Mouse (Mus musculus) thymus, postnatal 36 days (tissue): ENCODE data around the gene Slc16a7.

Experiments used
- DNase-seq, 2 experiments: peaks; one replicate each; pipeline ENCODE4 v3.0.0; 2022; ENCODE audit warnings: mixed read lengths in 2 of 2

Slc16a7 gene

DNA sequence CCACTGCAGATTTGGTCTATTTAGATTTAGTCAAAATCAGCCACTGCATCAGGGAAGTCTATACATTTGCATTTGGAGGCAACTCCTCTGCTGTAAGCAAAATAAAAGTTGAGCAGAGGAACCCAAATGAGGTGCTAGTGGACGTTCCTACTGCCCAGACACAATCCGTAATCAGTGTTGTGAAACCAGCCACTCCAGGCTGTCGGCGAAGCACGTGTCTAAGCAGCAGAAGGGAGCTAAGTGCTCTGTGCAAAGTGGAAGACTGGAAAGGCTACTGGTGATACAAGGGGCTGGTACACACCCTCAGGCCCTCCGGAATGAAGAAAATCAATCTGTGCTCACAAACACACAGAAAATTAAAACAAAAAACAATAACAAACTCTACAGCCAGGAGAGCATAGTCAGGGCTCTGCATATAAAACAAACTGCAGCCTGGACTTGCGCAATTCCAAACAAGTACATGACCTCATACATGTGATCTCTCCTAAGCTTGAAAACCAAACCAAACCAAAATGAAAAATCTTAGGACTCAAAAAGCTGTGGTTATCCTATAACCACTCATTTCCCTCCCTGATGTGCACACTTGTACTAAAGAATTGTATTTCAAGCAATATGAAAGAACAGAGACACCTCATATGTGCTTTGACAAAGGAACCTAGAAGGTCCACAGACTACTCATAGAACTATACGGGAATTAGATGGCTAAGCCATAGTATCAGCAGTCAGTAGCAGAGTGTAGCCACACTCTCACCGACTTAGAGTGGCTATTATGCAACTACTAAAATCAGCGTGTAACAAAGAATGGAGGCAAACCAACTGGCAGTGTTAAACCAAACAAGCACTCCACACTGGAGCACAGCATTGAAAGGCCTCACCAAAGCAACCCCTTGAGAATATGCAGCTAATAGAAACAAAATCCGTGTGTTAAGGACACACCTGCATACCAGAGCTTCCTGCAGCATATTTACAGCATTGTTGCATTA, 67.5 kb downstream of the Slc16a7 start:
- no peak for DNase-seq

DNA sequence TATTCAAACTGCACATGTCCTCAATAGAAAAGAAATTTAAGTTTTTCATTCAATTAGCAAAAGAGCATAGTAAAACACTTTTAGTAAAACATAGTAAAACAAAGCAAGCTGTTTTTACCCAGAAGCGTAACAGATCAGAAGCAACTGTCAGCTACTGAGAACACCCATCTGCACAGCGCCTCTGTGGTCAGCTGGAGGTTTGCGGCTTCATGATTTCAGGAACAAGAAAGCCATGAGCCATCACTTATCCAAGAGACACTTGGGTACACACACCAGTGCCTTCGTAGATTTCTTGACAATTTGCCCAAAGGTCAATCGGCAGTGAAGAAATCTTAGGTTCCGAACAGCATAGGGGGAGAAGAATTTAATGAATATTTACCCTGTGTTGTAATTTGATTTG, 71.9 kb downstream of the Slc16a7 start:
- peak; percentile 11 to 19 for DNase-seq

DNA sequence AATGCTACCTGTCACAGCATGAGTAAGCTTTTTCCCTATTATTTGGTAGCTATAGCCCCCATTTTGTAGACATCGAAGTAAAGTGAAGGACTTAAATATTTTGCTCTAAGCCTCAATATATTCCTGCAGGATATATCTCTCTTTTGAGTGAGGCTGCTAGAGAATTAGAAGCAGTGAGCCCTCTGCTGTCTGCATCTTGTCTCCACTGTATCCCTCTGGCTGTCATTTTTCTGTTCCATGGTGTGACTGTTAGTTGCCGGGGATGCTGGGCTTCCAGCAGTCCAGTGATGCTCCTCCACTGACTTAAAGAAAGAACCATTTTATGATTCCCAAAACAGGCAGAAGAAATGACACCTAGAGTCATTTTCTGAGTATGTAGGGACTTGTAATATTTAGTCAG, 78.4 kb downstream of the Slc16a7 start:
- no peak for DNase-seq

DNA sequence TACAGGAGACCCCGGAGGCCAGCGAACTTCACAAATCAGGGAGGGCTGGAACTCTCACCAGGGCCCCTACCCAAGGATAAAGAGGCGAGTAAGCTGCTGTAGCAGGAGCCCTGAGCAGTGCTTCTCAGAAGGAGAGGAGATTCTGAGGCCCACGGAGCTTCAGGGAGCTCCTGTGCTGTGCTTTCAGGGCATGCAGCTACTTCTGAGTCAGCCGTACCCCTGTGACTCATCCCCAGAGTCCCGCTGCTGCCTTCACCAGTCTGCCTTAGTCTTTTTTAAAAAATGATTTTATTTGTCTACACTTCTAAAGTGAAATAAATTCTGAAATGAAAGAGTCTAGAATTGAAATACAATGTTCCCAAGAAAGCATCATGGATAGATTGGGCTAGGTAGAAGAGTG, 91.2 kb downstream of the Slc16a7 start:
- no peak for DNase-seq

DNA sequence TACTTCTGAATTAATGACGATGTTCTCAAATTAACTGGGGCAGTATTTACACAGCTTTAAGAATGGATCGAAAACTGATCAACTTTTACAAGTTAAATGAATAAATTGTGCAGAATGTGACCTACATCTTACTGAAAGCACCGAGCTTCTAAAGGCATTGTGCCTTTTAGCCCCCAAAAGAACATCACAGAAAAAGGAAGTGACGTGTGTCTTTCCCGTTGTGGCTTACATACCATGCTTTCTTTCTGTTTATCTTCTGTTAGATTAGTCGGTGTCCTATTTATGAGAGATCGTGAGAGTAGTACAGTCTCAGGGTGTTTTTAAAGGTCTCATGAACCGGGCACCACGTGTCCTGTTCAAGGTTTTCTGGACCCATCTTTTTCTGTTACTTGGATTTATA, 98.9 kb downstream of the Slc16a7 start:
- no peak for DNase-seq

DNA sequence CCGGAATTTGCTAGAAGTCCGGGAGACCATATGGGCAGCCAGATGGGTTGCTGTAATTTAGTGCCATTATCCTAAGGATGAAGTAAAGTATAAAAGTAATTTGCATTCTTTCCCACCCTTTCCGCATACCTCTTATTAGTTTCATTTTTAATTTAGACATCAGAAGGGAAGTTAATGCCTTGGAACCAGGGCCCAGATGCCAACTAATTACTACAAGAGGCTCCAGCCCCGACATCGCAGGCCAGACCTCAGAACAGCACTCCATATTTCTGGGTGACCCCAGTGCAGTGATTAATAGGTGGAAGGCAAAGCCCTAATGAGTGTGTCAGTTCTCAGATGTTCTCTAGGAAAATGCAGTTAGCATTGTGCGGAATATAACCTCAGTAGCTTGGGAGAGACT, 100.7 kb downstream of the Slc16a7 start:
- DNase-seq = no peak

DNA sequence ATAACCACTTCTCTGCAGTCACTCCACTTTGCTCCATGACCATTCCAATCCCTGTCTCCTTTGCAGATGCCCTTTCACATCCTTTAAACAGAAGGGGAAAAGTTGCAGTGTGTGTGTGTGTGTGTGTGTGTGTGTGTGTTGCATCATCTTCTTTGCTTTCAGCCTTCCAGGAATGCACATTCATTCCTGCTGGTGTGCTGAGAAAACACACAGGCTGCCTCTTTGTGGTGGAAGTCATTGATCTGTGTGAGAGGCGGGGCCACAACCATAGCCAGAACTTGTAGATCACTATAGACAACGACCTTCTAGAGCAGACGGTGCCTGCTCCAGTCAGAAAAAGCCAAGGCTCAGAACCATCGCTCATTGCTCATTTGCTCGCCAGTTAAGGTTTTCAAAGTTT, 103.9 kb downstream of the Slc16a7 start:
- DNase-seq = no peak

DNA sequence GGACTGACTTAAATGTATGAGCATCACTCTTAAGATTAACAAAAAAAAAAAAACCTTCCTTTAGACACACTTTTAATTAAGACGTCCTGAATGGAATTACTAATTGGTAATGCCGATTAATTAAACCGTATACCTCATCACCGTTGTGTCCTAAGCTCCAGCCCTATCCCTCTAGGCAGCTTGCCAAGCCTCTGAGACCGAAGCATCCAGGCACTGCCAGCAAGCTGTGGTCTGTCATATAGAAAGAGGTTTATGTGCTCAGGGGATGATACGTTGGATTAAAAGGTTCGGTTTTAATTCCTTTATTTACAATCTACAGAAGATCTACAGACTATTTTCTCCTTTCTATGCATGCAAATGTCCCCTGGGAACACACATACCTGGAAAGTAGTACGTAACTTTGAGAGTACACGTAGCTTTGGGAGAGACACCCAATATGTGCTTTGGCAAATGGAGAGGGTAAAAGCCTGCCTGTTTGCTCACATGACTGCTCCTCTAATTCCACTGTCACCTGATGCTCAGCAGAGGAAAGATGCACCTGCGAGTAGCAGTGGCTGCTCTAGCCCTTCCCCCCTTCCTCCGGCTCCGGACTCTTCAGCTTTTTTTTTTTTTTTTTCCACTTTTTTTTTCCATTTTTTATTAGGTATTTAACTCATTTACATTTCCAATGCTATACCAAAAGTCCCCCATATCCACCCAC, 114.0 kb downstream of the Slc16a7 start:
- no peak for DNase-seq

DNA sequence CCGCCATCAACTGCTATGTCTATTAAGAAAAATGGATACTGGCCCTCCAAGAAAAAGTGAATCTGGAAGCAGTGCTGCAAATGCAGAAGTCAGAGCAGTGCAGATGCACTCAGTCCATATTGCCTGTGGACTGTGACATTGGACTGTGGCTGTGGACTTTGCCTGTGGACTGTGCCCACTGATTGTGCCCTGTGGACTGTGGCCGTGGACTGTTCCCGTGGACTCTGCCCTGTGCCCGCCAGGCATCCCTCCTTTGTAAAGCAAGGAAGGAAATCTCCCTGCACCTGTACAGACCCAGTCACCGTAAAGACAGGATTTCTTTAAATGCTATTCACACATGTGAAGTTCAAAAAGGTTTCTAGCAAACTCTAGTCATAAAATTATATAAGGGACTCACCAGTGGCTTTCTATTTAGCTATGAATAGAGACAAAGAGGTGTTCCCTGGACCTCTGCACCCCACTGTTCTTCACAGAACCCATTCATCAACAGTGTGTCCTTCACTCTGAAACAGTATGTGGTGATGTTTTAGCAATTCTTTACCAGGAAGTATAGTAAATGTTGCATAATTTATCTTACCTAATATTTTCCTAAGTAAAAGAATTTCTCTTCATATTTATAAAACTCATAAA, 114.6 kb downstream of the Slc16a7 start:
- no peak for DNase-seq

DNA sequence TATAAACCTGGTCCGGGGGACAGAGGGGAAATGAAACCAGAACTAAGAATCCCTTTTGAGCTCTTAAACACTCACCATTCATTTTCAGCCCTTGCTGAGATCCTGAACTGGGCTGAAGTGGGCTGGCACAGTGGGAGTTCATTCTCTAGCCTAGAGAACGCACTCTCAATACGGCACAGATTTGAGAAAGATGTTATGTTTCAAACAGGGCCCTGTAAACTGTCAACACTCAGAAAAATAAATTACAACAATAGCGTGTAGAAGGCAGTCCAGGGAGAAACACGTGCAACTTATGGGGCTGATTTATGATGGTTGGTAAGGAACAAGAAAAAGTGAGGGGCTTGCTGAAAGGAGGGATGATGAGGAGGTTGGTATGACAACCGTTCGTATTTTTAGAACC, 115.5 kb downstream of the Slc16a7 start:
- no peak for DNase-seq

DNA sequence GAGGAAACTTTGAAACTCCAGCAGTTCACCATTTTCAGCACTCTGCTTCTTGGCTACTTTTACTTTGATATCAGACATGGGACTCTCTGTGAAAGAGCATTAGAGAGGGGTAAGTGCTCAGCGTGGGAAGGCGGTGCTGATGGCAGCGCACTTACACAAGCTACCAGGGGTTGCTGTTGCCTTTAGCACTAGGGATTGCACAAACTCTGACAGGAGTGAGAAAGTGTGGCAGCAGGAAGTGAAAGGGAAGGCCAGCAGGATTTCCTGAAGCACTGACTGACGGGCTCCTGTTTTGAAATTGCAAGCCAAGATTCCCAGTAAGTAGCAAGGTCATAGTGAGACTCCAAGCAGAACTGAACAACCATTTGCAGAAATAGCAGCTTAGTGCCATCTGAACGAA, 117.8 kb downstream of the Slc16a7 start:
- DNase-seq = no peak

DNA sequence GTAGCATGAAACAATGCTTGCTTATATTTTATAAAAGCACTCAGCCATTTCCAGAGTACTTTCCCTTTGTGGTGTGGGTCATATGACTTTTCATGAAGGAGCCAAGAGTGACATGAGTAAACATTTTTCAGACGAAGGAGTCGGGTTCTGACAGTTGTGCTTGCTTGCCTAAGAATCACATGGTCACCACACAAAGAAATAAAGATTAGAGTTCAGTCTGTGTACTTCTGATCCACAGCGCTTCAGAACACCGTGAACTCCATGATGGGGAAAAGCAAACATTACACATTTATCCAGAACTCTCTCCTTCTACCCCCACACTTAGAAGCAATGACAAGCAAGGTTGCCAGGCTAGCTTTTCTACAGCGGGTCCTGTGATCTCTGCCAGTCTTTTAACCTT, 119.0 kb downstream of the Slc16a7 start:
- DNase-seq = no peak

DNA sequence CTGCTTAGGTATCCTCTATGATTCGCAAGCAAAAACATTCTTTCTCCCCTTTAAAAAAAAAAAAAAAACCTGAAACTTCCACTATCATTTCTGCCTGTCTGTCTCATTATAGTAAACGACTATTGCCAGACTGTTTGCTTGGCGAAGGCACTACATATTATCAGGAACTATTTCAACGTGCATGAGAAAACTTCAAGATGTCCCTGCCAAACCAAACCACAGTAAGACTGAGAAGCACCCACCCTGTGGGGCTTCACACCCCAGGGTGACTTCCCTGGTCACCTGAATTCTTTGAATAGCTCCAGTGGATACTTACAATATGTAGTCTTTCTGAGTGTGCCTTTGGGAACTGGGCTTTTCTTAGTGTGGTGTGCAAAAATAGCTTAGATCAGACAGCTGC, 122.9 kb downstream of the Slc16a7 start:
- no peak for DNase-seq

DNA sequence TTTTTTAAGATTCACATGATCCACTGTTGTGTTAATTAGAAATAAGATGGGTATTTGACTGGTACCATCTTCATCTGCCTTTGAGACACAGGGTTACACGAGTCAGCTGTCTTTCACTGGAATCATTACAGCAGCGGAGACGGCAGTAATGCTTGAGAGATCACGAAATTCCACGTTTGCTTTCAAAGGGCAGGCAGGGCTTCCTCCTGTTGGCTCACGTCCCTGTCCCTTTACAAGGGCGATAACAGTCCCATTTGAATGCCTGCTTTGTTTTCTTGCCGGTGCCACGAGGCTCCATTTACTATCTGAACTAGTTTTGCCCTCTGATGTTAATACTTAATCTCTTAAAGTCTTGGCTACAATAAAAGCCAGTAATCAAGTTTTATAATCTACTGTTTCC, 123.4 kb downstream of the Slc16a7 start:
- no peak for DNase-seq

DNA sequence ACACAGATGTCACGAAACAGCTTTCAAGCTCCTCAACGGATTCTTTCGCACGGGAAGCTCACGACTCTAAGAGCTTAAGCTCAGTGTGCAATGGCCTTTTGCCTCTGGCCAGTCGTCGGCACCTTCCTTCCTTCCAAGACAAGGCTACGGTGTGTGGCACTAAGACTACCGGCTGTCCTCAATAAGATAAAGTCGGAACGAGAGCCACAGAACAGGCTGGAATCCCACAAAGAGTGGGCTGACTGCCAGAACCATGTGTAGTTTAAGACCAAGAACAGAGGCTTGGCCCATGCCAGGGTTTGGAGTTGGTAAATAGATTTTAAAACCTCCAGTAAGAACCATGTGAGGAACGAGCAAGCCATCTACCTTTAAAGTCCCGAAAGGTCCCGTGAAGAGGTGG, 123.8 kb downstream of the Slc16a7 start:
- DNase-seq = no peak

DNA sequence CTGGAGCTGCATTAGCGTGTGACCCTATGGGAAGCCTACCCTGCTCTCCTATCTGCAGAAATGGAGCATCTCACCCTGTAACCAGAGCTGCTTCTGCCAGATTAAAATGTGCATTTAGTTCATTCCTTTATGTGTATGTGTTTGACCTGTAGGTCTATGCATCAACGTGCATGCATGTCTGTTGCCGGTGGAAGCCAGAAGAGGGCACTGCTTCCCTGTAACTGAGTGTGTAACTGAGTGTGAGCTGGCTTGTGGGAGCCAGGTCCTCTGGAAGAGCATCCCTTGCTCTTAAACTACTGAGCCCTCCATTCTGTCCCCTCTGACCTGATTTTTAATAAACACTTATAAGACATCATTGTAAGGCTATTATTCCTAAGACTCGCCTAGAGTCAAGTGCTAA, 124.3 kb downstream of the Slc16a7 start:
- DNase-seq = peak; percentile 42 to 44

DNA sequence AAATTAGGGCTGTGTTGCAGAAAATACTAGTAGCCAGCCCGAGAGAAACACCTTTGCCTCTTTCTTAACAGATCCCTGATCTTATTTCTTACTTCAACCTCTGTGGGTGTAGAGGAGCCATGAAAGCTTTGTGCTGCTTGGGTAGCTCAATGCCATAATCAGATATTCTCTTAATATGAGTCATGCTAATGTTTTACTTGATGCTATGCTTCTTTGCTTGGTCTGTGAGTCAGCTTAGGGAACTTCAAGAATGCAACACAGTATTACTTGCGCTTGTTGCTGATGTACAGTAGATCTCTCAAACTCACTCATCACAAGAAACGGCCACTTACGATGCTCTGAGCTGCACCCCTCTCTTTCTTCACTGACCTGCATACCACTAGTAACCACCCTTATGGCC, 133.4 kb downstream of the Slc16a7 start:
- DNase-seq = no peak

DNA sequence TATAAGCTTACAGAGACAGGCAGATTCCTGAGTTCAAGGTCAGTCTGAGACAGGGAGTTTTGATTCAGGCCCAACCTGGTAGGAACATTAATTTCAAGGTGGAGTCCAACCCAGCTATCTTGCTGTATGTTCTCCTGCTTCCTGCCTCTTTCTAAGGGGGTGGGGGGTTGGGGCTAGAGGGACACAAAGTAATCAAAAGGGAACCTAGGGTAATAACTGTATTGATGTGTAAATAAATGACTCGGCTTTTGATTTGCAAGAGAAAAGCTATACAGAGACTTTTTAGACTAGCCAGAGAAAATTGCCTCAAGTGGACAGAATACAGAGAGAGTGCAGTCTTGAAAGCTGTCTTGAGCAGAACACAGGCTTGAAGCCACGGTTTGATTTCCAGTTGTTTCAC, 174.7 kb downstream of the Slc16a7 start:
- DNase-seq = no peak

DNA sequence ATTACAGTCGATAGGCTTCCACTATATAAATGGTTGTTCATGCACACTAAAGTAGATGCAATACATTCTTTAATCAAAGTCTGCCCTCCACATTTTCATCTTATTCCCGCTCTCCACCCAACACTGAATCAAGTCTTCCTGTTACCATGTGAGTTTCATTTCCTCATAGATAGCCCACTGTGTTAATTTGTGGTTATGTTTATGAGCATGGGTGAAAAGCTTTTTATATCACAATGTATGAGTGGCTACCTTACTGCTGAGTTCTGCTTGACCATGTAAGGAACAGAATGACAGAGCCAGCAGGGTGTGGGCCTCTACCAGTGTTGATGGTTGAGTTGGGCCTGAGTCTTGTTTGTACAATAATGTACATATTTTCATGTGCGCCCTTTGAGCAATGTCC, 175.5 kb downstream of the Slc16a7 start:
- no peak for DNase-seq

DNA sequence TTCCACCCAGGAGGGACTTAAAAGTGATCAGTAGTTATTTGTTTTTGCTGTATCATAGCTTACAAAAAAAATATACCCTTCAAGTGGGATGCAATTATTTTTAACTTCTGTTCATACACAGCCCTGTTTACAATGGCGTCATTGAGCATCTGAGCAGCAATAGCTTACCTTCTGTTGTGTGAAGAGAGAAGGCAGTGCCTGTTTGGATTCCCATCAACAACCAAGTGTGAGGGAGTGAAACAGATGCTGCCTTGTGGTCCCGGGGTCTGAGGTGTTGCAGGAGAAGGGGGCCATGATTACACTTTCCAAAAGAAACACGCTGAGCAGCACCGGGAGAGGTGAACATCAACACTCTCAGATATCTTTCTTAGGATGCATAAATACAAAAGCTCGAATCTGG, 201.7 kb downstream of the Slc16a7 start:
- no peak for DNase-seq

DNA sequence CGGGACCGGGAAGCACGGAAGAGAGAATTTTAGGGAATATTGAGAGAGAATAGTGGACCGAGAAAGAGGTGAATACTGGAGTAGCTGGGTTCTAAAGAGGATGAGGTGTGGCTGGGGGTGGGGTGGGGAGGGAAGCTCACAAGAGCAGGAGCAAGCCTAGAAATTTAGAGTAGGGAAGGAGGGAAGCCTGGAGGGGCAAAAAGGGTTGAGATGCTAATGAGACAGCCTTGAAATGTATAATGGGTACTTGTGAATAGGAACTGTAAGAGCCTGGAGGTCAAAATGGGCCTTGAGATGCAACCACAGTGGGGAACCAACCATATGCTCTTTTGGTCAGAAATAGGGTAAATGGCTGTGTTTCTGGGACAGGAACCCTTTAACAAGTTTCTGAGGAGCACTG, 203.9 kb downstream of the Slc16a7 start:
- no peak for DNase-seq

DNA sequence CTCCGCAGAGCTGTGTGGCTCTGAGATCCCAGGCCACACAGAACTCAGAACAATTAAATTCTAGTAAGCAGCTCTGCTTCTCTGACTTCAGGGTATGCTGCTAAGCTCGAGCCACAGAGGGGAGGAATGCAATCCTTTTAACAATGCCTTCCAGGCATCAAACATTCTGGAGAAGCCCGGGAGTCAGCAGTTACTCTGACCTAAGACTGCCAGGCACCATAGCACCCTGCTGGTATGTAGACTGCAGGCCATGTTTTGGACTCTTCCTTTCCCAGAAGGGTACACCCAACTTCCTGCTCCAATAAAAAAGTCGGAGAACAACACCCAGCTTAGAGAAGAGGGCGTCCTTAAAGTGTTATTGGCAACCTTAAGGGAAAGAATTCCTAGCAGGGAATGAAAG, 205.1 kb downstream of the Slc16a7 start:
- no peak for DNase-seq

DNA sequence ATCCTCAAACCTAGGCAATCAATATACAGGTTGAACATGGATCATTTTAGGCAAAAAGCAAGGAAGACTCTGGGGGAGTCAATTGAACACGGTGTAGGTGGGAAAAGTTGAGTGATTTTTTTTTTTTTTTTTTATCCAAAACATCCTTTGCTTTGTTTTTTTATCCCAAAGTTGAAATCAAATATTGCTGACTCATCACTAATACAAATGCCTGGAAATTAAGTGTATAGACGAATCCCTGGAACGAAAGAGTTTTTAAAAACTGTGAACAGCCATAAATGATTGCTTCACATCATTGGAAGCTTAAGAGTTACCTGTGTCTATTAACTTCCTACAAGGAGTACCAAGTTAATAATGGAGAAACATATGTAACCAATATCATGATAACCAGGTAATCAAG, 206.7 kb downstream of the Slc16a7 start:
- no peak for DNase-seq

DNA sequence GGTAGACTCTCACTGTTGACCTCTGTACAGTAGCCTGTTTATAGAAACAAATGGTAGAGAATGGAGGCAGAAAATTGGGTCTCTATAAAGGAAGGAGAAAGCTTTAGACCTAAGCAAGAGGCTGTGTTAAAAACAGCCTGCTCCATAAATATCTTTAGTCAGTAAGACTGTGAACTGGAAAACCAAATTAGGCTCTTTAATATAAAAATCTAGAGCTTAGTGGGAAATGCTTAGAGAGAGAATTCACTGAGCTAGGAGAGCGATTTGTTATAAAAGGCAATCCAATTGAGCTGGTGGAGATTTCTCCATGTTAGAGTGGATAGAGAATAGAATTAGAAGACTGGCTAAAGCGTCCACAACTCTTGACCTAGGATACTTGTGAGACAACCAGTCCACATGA, 211.5 kb downstream of the Slc16a7 start:
- DNase-seq = no peak
